Mouse (Mus musculus) liver, postnatal 0 days (tissue): ENCODE measurements around the gene Arid2.

ENCODE experiments used
- CTCF ChIP-seq: sonication (generic); IDR thresholded peaks from 2 replicates; pipeline ENCODE4 v1.5.1; 2016; ENCODE audit warnings: antibody characterized with exemption, low read depth
- EP300 ChIP-seq: IDR thresholded peaks from 2 replicates; pipeline ENCODE4 v1.6.1; 2016; ENCODE audit warnings: antibody characterized with exemption, low read depth, mild to moderate bottlenecking

DNA sequence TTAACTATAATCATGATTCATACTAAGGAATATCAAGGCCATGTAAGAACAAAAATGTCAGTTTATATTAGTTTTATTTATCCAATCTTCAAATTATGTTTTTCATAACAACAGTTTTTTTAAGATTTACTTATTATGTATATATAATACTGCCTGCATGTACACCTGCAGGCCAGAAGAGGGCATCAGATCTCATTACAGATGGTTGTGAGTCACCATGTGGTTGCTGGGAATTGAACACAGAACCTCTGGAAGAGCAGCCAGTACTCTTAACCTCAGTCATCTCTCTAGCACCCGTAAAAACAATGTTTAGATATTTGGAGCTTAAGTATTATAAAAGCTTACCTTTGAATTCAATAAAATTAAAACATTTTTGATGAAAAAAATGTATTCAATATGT is 146.9 kb downstream of the Arid2 start:
- TF ChIP-seq CTCF (peak; percentile 30), EP300 (no peak)
